Mouse (Mus musculus): ENCODE measurements at regions not wholly inside any gene's neighbourhood (a gene's known extent, or its start where the extent isn't known, plus 50 kb on each side); places are given as distances from the start of the nearest gene placed in this dataset.

DNA sequence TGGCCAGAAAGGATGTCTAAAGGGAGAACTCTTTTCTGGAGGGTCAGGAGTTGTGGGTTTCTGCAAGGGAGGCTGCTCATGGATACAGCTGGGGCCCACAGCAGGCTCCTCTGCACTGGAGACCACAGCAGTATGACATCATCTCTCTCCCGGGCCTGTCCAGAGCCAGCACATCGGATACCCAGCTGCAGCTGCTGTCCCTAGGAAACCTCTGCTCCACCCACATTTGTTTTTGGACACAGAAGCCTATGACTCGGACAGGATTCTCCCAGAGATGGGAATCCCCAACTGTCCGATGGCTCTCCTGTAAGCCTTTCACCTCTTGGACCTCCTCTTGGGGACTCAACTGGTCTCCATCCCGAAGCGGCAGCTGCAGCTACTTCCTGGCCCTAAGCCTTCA, 96.2 kb downstream of the Bms1 start:
- no peaks in the 10 kb centered on the region for H3K4me1 ChIP-seq (ENCODE audit: control insufficient read depth in 1 of 2, insufficient read depth in 2 of 2)
- H3K27me3 ChIP-seq (replicated peaks) = peaks cover 81% of the 10 kb centered on the region
- H3K4me3 ChIP-seq (replicated peaks in 1 of 3; ENCODE audit: low read depth in 2 of 3, low read length in 2 of 3, poor library complexity in 1 of 3) = no peak overlapping the region
- dilution Hi-C loops (cut with MboI; ENCODE audit: extremely low pct_ligation_motif_present, extremely low pct_unique_long_range_greater_than_20kb, low sequenced_read_pairs) (no loop called here), in situ Hi-C loops (cut with MboI; ENCODE audit: low pct_ligation_motif_present, low pct_unique_long_range_greater_than_20kb, low sequenced_read_pairs) (no loop called here)
- H3K36me3 ChIP-seq (replicated peaks in 1 of 2; ENCODE audit: control insufficient read depth in 1 of 2, insufficient read depth in 1 of 2, low read length in 1 of 2) = no peaks in the 10 kb centered on the region
- no peak for TF ChIP-seq USF2 (conservative IDR thresholded peaks at IDR 0.05; ENCODE audit: low read depth, low read length)
- no peak for TF ChIP-seq POLR2AphosphoS2 (IDR thresholded peaks at IDR 0.05; ENCODE audit: low read depth, low read length)
- TF ChIP-seq MYC (IDR thresholded peaks at IDR 0.05; ENCODE audit: low read depth, low read length) = no peak
- TF ChIP-seq ZC3H11A (IDR thresholded peaks at IDR 0.05; ENCODE audit: low read depth, low read length) = no peak
- H3K79me2 ChIP-seq (replicated peaks; ENCODE audit: control insufficient read depth, extremely low read depth, insufficient read depth, poor library complexity, severe bottlenecking) = no peaks in the 10 kb centered on the region
- no peak for DNase-seq (ENCODE audit: extremely low read depth)
- H3K9me3 ChIP-seq (replicated peaks; ENCODE audit: low read length) = peaks cover 2% of the 10 kb centered on the region
- H3K9ac ChIP-seq (ENCODE audit: insufficient read depth, low read depth) = no peak overlapping the region
- no peak overlapping the region for H3K27ac ChIP-seq (ENCODE audit: insufficient read depth, low read depth)
- no peak overlapping the region for H3K4me2 ChIP-seq (ENCODE audit: insufficient read depth, low read depth, poor library complexity, severe bottlenecking)

- H3K27me3 ChIP-seq (replicated peaks) = peaks cover 81% of the 10 kb centered on the region
- DNase-seq (ENCODE audit: extremely low read depth) = no peak
- no peaks in the 10 kb centered on the region for H3K4me1 ChIP-seq (ENCODE audit: control insufficient read depth in 1 of 2, insufficient read depth in 2 of 2)
- H3K4me3 ChIP-seq (replicated peaks in 1 of 3; ENCODE audit: low read depth in 2 of 3, low read length in 2 of 3, poor library complexity in 1 of 3) = no peak overlapping the region
- H3K79me2 ChIP-seq (replicated peaks; ENCODE audit: control insufficient read depth, extremely low read depth, insufficient read depth, poor library complexity, severe bottlenecking) = no peaks in the 10 kb centered on the region
- H3K4me2 ChIP-seq (ENCODE audit: insufficient read depth, low read depth, poor library complexity, severe bottlenecking) = no peak overlapping the region
- no peak overlapping the region for H3K27ac ChIP-seq (ENCODE audit: insufficient read depth, low read depth)
- no peak for TF ChIP-seq ZKSCAN1 (IDR thresholded peaks at IDR 0.05; ENCODE audit: borderline replicate concordance, low read depth, low read length)
- no peak for TF ChIP-seq SMC3 (IDR thresholded peaks at IDR 0.05; ENCODE audit: low read depth, low read length)
- TF ChIP-seq GABPA (IDR thresholded peaks at IDR 0.05; ENCODE audit: insufficient replicate concordance, low read depth, low read length) = no peak
- no peaks in the 10 kb centered on the region for H3K36me3 ChIP-seq (replicated peaks in 1 of 2; ENCODE audit: control insufficient read depth in 1 of 2, insufficient read depth in 1 of 2, low read length in 1 of 2)
- dilution Hi-C loops (cut with MboI; ENCODE audit: extremely low pct_ligation_motif_present, extremely low pct_unique_long_range_greater_than_20kb, low sequenced_read_pairs) (no loop called here), in situ Hi-C loops (cut with MboI; ENCODE audit: low pct_ligation_motif_present, low pct_unique_long_range_greater_than_20kb, low sequenced_read_pairs) (no loop called here)
- peaks cover 2% of the 10 kb centered on the region for H3K9me3 ChIP-seq (replicated peaks; ENCODE audit: low read length)
- H3K9ac ChIP-seq (ENCODE audit: insufficient read depth, low read depth) = no peak overlapping the region
Observed at GRCm38 (mm10) chr6:118322631-118323030, 96.6 kb downstream of the Bms1 start.

- Histone ChIP-seq H3K36me3 (replicated peaks in 1 of 2; ENCODE audit: control insufficient read depth in 1 of 2, insufficient read depth in 1 of 2, low read length in 1 of 2) (no peaks in the 10 kb centered on the region), H3K9ac (ENCODE audit: insufficient read depth, low read depth) (no peak overlapping the region), H3K79me2 (replicated peaks; ENCODE audit: control insufficient read depth, extremely low read depth, insufficient read depth, poor library complexity, severe bottlenecking) (no peaks in the 10 kb centered on the region), H3K27ac (ENCODE audit: insufficient read depth, low read depth) (no peak overlapping the region), H3K9me3 (replicated peaks; ENCODE audit: low read length) (no peaks in the 10 kb centered on the region), H3K27me3 (replicated peaks) (peaks cover 86% of the 10 kb centered on the region), H3K4me1 (ENCODE audit: control insufficient read depth in 1 of 2, insufficient read depth in 2 of 2) (no peaks in the 10 kb centered on the region), H3K4me3 (replicated peaks in 1 of 3; ENCODE audit: low read depth in 2 of 3, low read length in 2 of 3, poor library complexity in 1 of 3) (no peak overlapping the region), H3K4me2 (ENCODE audit: insufficient read depth, low read depth, poor library complexity, severe bottlenecking) (no peak overlapping the region)
- no peak for DNase-seq (ENCODE audit: extremely low read depth)
- dilution Hi-C loops (cut with MboI; ENCODE audit: extremely low pct_ligation_motif_present, extremely low pct_unique_long_range_greater_than_20kb, low sequenced_read_pairs) = no loop called here
- in situ Hi-C loops (cut with MboI; ENCODE audit: low pct_ligation_motif_present, low pct_unique_long_range_greater_than_20kb, low sequenced_read_pairs) = no loop called here
- TF ChIP-seq KAT2A (IDR thresholded peaks at IDR 0.05; ENCODE audit: insufficient replicate concordance, low read length) = no peak
- no peak for TF ChIP-seq E2F4 (IDR thresholded peaks at IDR 0.05; ENCODE audit: insufficient replicate concordance, low read depth, low read length)
- TF ChIP-seq CHD1 (IDR thresholded peaks at IDR 0.05; ENCODE audit: low read depth, low read length) = no peak
- no peak for TF ChIP-seq USF1 (IDR thresholded peaks at IDR 0.05; ENCODE audit: low read depth, low read length)
- no peak for TF ChIP-seq ZKSCAN1 (IDR thresholded peaks at IDR 0.05; ENCODE audit: borderline replicate concordance, low read depth, low read length)
- no peak for TF ChIP-seq JUND (conservative IDR thresholded peaks at IDR 0.05; ENCODE audit: low read depth, low read length)
- no peak for TF ChIP-seq NELFE (IDR thresholded peaks at IDR 0.05; ENCODE audit: low read depth, low read length)
- TF ChIP-seq TCF12 (IDR thresholded peaks at IDR 0.05; ENCODE audit: low read depth, low read length) = no peak
- TF ChIP-seq NRF1 (IDR thresholded peaks at IDR 0.05; ENCODE audit: low read depth, low read length) = no peak
- TF ChIP-seq UBTF (IDR thresholded peaks at IDR 0.05; ENCODE audit: low read depth, low read length) = no peak
- no peak for TF ChIP-seq CHD2 (IDR thresholded peaks at IDR 0.05; ENCODE audit: low read length)
- TF ChIP-seq ZMIZ1 (IDR thresholded peaks at IDR 0.05; ENCODE audit: low read depth, low read length) = no peak
- no peak for TF ChIP-seq CTCF (conservative IDR thresholded peaks at IDR 0.05 in 1 of 2, IDR thresholded peaks at IDR 0.05 in 1 of 2; ENCODE audit: low read depth in 2 of 2, low read length in 2 of 2)
- no peak for TF ChIP-seq BHLHE40 (IDR thresholded peaks at IDR 0.05; ENCODE audit: low read depth, low read length)
- no peak for TF ChIP-seq JUN (IDR thresholded peaks at IDR 0.05; ENCODE audit: insufficient read depth, low read depth, low read length)
- no peak for TF ChIP-seq EP300 (IDR thresholded peaks at IDR 0.05; ENCODE audit: low read length)
- TF ChIP-seq RCOR1 (conservative IDR thresholded peaks at IDR 0.05; ENCODE audit: low read depth, low read length) = no peak
- no peak for TF ChIP-seq ELF1 (IDR thresholded peaks at IDR 0.05; ENCODE audit: low read depth, low read length)
- TF ChIP-seq MYC (IDR thresholded peaks at IDR 0.05; ENCODE audit: low read depth, low read length) = no peak
- no peak for TF ChIP-seq MAZ (IDR thresholded peaks at IDR 0.05; ENCODE audit: low read depth, low read length)
Observed at GRCm38 (mm10) chr6:118322061-118322460, 97.2 kb downstream of the Bms1 start.
